Mouse (Mus musculus) olfactory bulb, adult 2 months (tissue): ENCODE data around the gene Gm10840. TPM values are rescaled to one million over a fixed set of nuclear protein-coding genes. Genes with fewer than 3 reads are reported as not detected.
"Not testable (repeated sequence)": the region's sequence is repeated elsewhere in the genome, so short reads cannot be mapped to it uniquely, and the experiment has no call there.

Experiments used
- H3K27ac ChIP-seq: fragments of 200-500 bp; 2 replicates; pipeline ENCODE4 v1.5.1; 2012; ENCODE audit warnings: low read depth, low read length; ENCODE audit not compliant: insufficient read depth
- H3K4me1 ChIP-seq: fragments of 200-500 bp; 2 replicates; pipeline ENCODE4 v1.6.1; 2012; ENCODE audit warnings: low read length; ENCODE audit not compliant: control insufficient read depth, insufficient read depth
- H3K4me3 ChIP-seq: fragments of 200-500 bp; 2 replicates; pipeline ENCODE4 v1.5.1; 2012; ENCODE audit warnings: mild to moderate bottlenecking, low read depth, low read length, moderate library complexity; ENCODE audit not compliant: insufficient read depth
- CTCF ChIP-seq: fragments of 200-500 bp; IDR thresholded peaks from 2 replicates; pipeline ENCODE4 v1.5.1; 2012; ENCODE audit warnings: low read depth, mild to moderate bottlenecking, low read length, moderate library complexity; ENCODE audit not compliant: insufficient read depth
- POLR2A ChIP-seq: fragments of 200-500 bp; IDR thresholded peaks from 2 replicates; pipeline ENCODE4 v1.6.1; 2012; ENCODE audit warnings: mild to moderate bottlenecking, low read depth, low read length, moderate library complexity; ENCODE audit not compliant: insufficient read depth
- WGBS: fragments of 180-500 bp; shearing (Covaris S2); methylation state at CpG from one replicate; pipeline ENCODE4 v1.1.7; 2018; 5-methylcytosine and 5-hydroxymethylcytosine counted together
- polyA plus RNA-seq: library from polyadenylated mRNA; stranded (reverse); fragments of >200 nt; gene quantifications from 2 replicates; pipeline ENCODE4 v1.2.4, GENCODE M21; 2012; ENCODE audit warnings: low replicate concordance; ENCODE audit not compliant: missing spikeins, insufficient read depth, insufficient read length

Gene Gm10840
- polyA plus RNA-seq, 1 experiment = not detected

DNA sequence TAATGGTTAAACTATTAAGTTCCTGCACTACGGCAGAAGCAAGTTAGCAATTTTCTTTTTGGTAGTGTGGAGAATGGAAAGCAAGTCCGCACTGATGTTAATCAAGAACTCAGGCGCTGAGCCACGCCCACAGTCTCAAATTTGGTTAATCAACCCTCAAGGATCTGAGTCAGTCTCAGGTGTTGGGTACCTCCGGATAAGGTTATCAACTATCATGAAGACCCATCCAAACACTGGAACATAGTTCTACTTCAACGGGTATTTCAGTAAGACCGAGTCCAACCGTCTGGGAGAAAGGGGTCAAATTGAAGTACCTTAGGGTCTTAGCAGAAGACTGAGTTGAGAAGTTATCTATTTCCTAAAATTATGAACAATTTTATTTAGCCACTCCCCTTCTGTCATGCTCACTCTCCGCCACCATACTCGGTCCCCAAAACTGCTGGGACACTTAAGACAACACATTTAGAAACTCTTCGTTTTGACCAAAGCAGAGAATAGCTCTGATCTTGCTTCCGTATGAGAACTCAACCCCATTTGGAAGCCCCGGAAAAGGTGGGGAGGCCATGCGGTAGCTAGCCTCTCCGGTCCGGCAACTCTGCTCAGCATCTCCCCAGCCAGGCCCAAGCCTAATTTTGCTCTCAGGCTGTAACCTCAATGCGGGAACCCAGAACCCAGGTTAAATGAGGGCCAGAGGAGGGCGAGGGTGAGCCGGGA is 32.2 kb downstream of the Gm10840 start:
- H3K27ac ChIP-seq = peak overlapping the region; percentile 59
- WGBS = 4% methylated on average over 19 of the region's 19 CpGs

DNA sequence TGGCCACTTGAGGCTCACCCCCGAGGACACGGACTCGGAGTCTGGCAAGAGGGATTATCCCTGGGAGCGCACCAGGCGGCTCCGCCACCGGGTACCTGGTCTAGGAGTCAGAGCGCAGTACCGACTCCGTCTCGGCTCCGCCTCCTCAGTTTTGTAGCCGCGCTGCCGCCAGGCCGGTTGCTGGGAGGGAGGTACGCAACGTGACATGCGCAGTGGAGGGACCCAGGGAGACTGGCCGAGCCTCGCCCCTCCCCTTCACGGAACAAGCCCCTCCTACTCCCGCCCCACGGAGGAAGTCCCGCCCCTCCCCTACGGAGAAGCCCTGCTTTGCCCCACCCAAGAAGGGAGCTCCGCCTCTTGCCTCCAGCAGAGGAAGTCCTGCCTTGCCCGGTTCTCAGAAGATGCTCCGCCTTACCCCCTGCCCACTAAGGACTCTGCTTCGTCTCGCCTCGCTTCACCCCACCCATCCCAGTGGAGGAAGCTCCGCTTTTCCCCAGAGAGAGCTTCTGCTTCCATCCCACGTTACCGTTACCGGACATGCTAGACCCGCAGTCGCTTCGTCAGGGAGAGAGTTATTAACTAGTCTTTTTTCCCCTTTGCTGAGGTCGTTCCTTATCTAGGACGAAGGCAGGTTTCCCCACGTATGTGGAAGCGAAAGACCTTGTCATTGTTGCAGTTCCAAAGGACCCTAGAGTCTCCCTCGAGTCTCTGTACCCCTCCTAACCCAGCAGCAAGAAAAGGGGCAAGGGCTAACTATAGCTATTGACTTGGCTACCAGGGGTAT is 32.9 kb downstream of the Gm10840 start:
- WGBS = under 1% methylated on average over 44 of the region's 44 CpGs
- TF ChIP-seq CTCF = peak; percentile 8; the same call in 1 of the 2 replicates
- TF ChIP-seq POLR2A = peak; percentile 46; the same call in 1 of the 2 replicates
- Histone ChIP-seq H3K4me1 (no peaks in the 10 kb centered on the region; the same call in 1 of the 2 replicates), H3K4me3 (peak overlapping the region; percentile 67), H3K27ac (peak overlapping the region; percentile 59)

More for the DNA sequence above, 32.2 kb downstream of the Gm10840 start:
- TF ChIP-seq POLR2A = no peak
- no peak for TF ChIP-seq CTCF
- Histone ChIP-seq H3K4me3 (peak overlapping the region; percentile 67), H3K4me1 (no peaks in the 10 kb centered on the region; the same call in 1 of the 2 replicates)

DNA sequence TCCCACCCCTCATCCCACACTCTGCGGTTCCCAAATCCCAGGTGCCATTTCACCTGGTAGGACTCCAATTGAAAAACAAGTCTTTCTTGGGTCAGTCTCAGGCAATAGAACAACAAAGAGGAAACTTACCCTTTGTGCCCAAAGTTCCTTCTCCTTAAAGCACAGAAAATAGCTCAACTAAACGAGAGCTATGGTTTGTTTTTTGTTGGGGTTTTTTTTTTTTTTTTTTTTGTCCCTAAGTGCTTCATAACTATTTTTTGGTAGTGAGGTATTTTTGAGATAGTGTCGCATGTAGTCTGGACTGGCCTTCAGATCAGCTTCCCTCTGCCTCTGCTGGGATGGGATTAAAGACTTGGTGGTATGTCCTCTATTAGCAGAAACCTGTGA is 33.5 kb downstream of the Gm10840 start:
- peak overlapping the region; percentile 54 for H3K27ac ChIP-seq
- no peaks in the 10 kb centered on the region; the same call in 1 of the 2 replicates for H3K4me1 ChIP-seq
- peak overlapping the region; percentile 42 for H3K4me3 ChIP-seq
- no peak for TF ChIP-seq CTCF
- no peak for TF ChIP-seq POLR2A
- 20% methylated on average over 3 of the region's 3 CpGs for WGBS

GRCm38 (mm10) chr11:106194891-106195290 is 34.2 kb downstream of the Gm10840 start:
- Histone ChIP-seq H3K4me3 (no peak overlapping the region), H3K27ac (no peak overlapping the region), H3K4me1 (no peaks in the 10 kb centered on the region; the same call in 1 of the 2 replicates)
- no peak for TF ChIP-seq POLR2A
- no peak for TF ChIP-seq CTCF
- 89% methylated on average over 7 of the region's 7 CpGs for WGBS

DNA sequence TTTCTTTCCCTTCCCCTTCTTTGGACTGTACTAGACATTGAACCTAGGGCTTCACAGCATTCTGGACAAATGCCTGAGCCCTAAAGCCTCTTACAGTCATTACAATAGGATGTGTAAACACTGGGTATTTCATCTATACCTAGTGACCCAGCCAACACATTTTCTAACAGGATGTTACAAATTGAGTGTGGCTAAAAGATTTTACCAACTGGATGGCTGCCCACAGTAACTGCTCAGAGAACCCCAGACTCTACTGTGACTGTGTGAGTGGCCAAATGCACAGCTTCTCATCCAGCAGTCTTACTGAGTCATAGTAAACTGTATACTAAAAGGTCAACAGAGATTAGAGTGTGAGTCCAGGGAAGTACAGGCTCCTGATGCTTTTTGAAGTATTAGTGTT is 34.7 kb downstream of the Gm10840 start:
- Histone ChIP-seq H3K27ac (no peak overlapping the region), H3K4me1 (no peaks in the 10 kb centered on the region; the same call in 1 of the 2 replicates), H3K4me3 (no peak overlapping the region)
- TF ChIP-seq CTCF = no peak
- no peak for TF ChIP-seq POLR2A

DNA sequence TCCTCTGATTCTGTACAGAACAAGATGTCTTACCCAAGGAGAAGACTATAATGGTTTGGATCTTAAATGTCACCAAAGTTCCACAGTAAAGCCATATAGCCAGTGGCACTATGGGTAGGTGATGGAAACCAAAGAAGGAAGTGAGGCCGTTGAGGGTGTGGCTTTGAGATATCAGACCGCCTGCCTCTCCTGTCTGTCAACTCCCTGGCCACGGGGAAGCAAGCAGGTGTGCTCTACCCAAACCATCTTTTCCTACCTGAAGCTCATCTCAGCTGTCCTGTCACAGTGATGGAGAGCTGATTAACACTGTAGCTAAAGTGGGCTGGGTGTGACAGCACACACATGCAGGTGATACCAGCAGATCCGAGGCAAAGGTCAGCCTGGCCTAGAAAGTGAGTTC is 37.6 kb downstream of the Gm10840 start:
- WGBS = 88% methylated on average over 4 of the region's 4 CpGs
- TF ChIP-seq POLR2A = no peak
- TF ChIP-seq CTCF = no peak
- no peaks in the 10 kb centered on the region for H3K4me1 ChIP-seq
- H3K4me3 ChIP-seq = no peak overlapping the region
- no peak overlapping the region for H3K27ac ChIP-seq

DNA sequence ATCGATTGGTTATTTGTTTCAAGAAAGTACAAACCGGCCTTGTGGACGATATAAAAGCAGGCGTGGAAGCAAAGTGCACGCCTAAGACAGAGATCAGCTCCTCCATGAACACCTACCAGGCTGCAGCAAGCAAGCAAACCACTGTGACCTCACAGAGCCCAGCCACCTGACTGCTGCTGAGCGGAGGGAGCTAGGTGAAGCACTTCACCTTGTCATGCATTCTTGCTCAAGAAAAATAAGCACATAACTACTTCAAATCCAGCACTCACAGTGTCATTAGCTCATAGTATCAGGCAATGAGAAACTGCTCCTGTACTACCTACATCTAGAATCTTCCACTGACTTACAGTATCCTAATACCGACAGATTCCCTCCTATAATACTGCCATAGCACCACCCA is 39.3 kb downstream of the Gm10840 start:
- H3K4me3 ChIP-seq, H3K4me1 ChIP-seq, H3K27ac ChIP-seq: not testable (repeated sequence)
- 88% methylated on average over 7 of the region's 7 CpGs for WGBS

DNA sequence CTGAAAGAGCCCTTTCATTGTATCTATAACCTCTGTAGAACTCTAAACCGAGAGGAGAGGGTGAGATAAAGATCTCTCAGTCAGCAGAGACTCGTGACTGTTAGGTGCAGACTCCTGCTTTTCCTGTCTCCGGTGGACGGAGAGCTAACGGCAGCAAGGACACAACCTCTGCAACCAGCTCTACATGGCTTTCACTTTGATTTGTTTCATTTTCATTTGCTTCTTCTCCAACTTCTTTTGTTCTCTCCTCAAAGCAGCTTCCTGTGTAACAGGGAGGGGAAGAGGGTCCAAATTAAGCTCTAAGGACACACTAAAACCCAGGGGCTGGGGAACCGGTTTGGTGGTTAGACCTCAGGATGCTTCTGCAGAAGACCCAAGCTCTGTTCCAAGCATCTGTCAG is 40.1 kb downstream of the Gm10840 start:
- WGBS = 74% methylated on average over 6 of the region's 6 CpGs
- TF ChIP-seq CTCF (no peak), POLR2A (no peak)
- no peak overlapping the region for H3K4me3 ChIP-seq
- H3K27ac ChIP-seq = no peak overlapping the region
- H3K4me1 ChIP-seq = no peaks in the 10 kb centered on the region
